Mouse (Mus musculus) ES-Bruce4 (cell line): ENCODE data around the gene Galm.
"Not testable (repeated sequence)": the region's sequence is repeated elsewhere in the genome, so short reads cannot be mapped to it uniquely, and the experiment has no call there.

ENCODE experiments used
- CTCF ChIP-seq: IDR thresholded peaks from one replicate; pipeline ENCODE4 v1.8.1; 2011; ENCODE audit warnings: low read depth, low read length
- EP300 ChIP-seq: IDR thresholded peaks from 2 replicates; pipeline ENCODE4 v1.6.1; 2011; ENCODE audit warnings: low read depth, low read length; ENCODE audit not compliant: insufficient read depth

- TF ChIP-seq EP300, CTCF: not testable (repeated sequence)
Measured at GRCm38 (mm10) chr17:80178846-80179245, 51.6 kb downstream of the Galm start.
